Mouse (Mus musculus): ENCODE results near the gene Dpysl4. TPM values are rescaled to one million over a fixed set of nuclear protein-coding genes. Genes with fewer than 3 reads are reported as not detected.

The Dpysl4 gene
- total RNA-seq, 2 experiments from 2014 or later: 103 to 107 TPM

DNA sequence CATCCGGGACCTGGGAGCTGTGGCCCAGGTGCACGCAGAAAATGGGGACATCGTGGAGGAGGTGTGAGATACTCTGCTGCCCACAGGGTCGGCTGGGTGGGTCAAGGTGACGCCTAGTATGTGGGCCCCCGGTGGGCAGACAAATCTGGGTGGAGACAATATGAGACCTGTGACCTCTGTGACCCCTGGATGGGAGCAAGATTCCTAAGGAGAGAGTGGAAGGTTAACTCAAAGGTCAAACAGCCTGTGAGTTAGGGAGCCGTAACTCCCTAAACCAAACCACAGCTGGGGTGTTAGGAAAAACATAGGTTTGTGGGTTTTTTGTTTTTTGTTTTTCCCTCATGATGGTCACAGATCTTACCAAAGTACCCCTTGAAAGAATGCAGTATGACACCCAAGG is 8.0 kb downstream of the Dpysl4 start:
- intact Hi-C loops (cut with DNase I): no loop called here
- DNase-seq (ENCODE audit: low spot score in 2 of 2): no peak

DNA sequence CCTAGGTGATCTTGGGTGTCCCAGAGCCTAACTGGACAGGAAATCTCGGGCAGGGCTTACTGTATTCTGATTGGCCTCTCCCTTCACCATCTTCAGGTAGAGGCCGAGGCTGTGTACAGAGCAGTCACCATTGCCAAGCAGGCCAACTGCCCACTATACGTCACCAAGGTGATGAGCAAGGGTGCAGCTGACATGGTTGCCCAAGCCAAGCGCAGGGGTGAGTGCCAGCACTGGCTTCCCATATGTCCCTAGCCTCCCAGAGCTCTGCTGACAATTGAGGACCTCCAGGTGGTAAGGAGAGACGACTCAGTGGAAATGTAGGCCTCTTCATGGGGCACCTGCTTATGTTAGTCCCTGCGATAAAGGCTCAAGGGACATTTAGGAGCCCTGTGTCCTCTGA is 9.0 kb downstream of the Dpysl4 start:
- DNase-seq (ENCODE audit: low spot score in 2 of 2): no peak
- intact Hi-C loops (cut with DNase I): no loop called here

DNA sequence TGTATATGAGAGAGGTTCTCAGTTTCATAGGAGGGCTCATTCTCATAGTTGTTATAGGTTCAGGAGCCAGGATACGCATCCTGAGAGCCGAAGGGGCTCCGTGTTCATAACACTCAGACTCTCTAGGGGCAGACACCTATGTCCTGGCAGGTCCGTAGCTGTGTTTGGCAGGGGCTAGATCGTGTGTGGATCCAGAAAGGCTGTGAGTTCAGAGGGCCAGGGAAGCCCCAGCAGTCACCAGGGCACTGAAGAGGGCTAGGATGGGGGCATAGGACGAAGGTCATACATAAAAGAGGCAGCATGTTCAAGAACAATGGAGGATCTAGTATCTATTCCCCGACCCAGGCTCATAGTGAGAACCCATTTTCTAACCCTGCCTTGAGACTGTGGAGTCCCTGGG is 9.5 kb downstream of the Dpysl4 start:
- intact Hi-C loops (cut with DNase I): no loop called here
- no peak for DNase-seq (ENCODE audit: low spot score in 2 of 2)

DNA sequence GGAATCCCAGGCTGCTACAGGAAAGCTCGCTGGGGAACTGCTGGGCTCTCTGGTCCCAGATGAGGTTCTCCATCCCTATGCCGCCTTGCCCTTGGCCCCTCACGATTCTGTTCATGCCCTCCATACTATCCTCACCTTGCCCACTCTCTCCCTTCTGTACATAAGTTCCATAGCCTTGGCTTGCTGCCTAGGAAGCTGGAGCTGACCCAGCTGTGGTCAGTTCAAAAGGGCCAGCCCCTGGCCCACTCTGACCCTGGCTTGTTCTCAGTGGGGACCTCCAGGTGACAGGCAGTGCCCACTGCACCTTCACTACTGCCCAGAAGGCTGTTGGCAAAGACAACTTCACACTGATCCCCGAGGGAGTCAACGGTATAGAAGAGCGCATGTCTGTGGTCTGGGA is 10.6 kb downstream of the Dpysl4 start:
- intact Hi-C loops (cut with DNase I): no loop called here
- DNase-seq (ENCODE audit: low spot score in 2 of 2): no peak

DNA sequence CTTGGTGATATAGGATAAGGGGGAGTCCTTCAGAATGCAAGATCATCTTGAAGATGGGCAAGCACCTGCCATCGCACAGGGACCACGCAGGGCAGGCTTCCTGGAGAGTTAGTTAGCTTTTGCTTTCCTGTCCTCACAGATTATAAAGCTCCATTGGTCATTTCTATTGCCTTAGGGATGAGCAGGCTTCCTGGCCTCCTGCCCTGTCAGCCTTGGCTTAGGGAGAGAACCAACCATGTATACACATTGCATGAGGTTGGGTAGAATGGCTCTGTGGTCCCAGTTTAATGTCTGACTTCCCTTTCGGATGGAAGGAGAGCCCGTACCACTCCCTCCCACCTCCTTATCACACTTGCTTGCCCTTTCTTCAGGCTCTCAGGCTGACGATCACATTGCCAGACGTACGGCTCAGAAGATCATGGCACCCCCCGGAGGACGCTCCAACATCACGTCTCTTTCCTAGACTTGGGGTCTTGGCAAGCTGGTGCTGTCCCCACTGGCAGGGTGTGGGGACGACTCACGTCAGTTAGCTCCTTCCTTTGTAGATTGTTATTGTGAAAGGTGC is 14.8 kb downstream of the Dpysl4 start:
- intact Hi-C loops (cut with DNase I): no loop called here
- no peak for DNase-seq (ENCODE audit: low spot score in 2 of 2)

DNA sequence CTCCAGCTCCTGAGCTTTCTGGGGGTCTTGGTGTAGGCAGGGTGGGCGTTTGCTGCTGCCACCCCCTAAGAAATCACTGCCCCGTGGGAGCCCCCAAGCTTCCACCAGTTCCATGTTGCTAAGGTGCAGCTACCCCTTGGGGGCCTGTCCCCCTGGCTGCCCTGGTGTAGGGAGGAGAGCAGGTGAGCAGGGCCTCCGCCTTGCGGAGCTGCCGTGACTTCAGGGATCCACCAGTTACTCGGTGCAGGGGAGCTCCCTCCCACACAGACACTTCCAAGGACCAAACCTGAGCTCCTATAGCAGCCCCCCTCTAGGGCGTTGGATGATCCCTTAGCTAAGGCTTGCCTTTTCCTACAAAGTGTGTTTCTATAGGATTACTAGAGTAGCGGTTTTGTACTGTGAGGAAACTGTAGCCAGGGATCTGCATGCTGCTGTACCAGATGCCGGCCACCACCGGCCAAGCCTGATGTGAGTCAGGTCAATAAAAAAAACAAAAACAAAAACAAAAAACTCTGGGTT is 15.5 kb downstream of the Dpysl4 start:
- peak in 1 of 2 experiments; percentile 65 for DNase-seq (ENCODE audit: low spot score in 2 of 2)
- intact Hi-C loops (cut with DNase I): no loop called here

DNA sequence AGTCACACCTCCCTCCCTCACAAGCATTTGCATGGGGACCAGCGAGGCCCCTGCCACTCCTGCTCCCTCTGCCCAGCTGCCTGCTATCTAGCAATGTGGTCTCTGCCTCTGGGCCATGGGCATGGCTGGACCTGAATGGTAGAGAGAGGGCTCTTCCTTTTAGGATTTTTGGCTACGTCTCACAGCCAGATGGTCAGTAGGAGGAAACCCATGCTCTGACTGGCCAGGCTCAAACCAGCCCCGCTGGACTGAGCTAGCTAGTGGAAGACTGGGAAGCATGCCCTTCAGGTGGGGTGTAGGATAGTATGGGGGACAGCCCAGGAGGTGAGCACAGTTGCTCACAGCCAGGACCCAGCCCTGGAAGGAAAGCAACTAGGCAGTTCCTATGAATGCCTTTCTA is 16.0 kb downstream of the Dpysl4 start:
- intact Hi-C loops (cut with DNase I): no loop called here
- peak in 1 of 2 experiments; percentile 50 for DNase-seq (ENCODE audit: low spot score in 2 of 2)

DNA sequence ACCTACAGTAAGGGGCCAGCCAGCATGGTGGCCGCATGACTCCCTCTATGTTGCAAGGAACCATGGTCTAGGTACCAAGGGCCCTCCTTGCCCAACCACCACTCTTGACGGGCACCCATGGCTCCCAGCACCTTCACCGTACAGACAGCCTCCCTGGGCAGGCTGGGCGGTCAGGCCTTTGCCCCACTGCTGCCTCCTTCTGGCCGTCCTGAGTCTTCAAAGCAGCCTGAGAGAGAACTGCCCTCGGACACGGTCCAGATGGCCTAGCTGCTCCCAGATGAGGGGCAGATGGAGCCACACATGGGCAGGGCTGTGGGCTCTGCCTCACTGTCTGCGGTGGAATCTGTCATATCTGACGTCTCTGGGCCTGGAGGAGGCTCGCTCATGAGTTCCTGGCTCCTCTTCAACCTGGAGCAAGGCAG is 18.2 kb downstream of the Dpysl4 start:
- intact Hi-C loops (cut with DNase I): no loop called here
- no peak for DNase-seq (ENCODE audit: low spot score in 2 of 2)

DNA sequence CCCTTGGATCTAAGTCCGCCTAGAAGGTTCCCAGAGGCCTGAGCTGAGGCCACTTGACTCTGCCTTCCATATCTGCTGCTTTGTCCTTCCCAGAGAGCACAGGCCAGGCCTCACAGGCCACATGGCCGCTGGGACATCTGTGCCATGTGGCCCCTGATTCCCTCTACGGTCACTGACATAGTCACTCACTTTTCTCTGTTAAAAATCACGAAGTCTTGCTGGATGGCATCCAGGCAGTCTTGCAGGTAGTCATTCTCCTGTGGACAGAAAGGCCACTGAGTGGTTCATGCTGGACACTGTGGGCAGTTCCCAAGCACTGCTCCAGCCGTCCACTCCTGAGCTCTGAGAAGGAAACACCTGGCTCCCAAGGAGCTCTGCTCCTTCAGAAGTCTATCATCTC is 19.3 kb downstream of the Dpysl4 start:
- DNase-seq (ENCODE audit: low spot score in 2 of 2): no peak
- intact Hi-C loops (cut with DNase I): no loop called here

DNA sequence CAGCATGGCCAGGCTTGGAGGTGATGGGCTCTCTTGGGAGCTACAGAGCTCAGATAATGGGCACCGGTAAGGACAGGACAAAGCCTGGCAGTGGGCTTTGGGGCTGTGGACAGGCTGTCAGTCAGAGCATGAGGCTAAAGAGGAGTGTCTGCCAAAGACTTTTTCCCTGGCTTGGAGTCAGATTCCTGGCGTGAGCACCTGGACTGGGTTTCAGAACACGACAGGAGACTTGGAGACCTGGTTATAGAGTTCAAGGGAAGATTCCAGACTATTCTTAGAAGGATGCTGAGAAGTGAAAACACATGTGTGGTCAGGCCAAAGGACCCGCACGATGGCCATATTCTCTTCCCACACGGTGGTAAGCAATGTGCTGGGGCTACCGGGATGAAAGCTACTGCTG is 19.9 kb downstream of the Dpysl4 start:
- intact Hi-C loops (cut with DNase I): no loop called here
- DNase-seq (ENCODE audit: low spot score in 2 of 2): no peak

DNA sequence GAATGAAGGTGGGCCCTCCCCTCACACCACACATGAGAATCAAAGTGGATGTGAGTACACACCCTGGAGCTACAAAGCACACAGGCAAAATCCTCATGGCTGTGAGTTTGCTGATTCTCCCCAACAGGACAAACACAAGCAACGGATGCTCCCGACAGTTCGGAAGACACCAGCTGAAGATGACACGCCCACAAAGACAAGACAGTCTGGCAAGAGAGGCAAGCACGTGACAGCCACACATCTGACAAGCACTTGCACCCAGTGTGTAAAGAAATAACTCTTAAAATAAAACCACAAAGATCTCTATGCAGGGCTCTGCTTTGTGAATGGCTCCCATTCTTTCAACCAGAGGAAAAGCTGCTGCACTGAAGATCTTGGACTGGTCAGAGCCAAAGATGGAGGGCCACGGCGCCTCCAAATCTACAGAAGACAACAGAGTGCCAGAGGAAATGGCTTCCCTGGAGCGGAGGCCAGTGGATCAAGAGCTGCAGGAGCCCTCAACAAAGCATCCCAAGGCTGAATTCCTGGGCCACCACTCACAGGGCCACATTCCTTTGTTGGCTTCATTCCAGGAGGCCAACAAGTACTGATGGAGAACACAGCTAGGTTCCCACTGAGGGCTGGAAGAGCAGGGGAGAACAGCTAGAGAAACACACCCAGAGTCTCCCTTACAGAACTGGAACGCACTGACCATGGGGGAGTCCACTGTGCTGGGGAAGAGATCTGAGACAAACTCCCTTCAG is 22.3 kb downstream of the Dpysl4 start:
- peak; percentile 54 to 67 for DNase-seq (ENCODE audit: low spot score in 2 of 2)

DNA sequence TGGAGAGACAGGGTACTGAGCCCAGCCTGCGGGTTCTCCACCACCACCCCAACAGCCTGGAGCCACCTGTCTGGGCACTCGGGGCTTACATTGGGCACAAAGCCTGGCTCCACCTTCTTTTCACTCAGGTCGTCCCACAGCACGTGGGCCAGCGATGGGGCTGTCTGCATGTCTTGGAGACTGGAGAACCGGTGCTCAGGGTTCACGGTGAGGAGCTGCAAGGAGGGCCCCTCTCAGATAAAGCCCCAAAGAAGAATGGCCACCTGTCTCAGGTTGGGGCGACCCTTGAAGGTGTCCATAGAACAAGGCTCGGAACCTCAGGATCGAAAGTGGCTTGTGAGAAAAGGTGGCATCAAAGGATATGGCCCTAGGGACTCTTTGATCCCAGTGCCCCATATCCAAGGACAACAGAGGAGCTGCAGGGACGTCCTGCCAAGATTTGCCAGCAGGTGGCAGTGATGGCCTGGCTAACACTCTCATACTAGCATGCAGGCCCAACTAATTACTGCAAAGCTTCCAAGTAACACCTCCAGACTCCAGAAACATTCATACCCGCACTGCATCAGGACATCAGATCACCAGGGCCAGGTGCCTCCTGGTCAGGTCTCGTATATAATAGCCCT is 33.5 kb downstream of the Dpysl4 start:
- intact Hi-C loops (cut with DNase I): no loop called here
- DNase-seq (ENCODE audit: low spot score in 2 of 2): peak; percentile 90

More for the DNA sequence above, 22.3 kb downstream of the Dpysl4 start:
- intact Hi-C loops (cut with DNase I): no loop called here

DNA sequence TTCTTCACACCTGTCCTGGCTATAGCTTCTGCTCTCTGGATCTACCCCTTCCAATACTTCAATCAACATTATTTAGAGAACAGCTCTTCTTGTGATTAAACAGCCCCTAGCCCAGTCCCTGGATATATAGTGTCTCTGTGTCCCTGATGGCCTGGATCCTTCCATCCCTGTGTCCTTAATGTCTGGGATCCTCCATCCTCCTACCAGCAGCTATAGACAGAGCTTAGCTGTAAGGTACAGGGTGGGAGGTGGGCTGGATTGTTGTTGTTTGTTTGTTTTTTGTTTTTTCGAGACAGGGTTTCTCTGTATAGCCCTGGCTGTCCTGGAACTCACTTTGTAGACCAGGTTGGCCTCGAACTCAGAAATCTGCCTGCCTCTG is 34.0 kb downstream of the Dpysl4 start:
- intact Hi-C loops (cut with DNase I): loop anchor here (5.0 to 10.0 kb wide), 2 partner anchors 78 to 175 kb away; no protein-coding TSS in a partner anchor
- no peak for DNase-seq (ENCODE audit: low spot score in 2 of 2)

DNA sequence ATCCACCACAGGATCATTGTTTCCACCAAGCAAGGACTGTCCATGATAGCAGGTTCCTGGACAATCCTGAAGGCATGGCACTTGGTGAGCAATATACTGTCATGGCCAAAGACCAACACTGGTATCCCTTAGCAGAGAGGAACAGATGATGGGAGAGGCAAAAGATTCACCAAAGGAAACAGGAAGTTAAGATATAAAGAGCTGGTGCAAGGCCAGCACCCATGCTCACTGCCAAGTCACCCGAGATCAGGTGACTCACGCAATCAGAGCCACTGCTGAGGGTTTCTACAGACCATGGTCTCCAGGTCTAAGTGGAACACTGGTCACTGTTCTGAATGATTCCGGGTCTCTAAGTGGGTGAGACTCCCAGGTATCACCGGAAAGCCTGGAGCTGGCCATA is 40.1 kb downstream of the Dpysl4 start:
- intact Hi-C loops (cut with DNase I): loop anchor here (10.0 kb wide), 1 partner anchor 169 kb away; no protein-coding TSS in a partner anchor
- DNase-seq (ENCODE audit: low spot score in 2 of 2): no peak

DNA sequence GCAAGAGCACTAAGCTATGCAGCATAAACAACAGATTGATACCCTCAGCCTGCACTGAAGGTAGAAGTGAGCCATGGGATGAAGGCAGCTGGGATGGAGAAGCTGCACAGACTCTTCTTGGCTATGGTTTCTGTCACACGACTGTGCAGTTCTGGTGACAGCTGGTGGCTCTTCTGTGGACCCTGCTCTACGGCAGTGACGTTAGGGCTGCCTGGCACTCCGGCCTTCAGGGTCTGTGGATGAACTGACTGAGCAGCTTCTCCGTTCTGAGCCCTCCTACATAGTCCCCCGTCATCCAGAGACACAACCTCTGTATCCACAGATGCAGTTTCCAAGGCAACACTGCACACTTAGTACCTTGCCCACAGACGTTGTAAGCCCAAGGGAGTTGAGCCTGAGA is 40.7 kb downstream of the Dpysl4 start:
- intact Hi-C loops (cut with DNase I): loop anchor here (10.0 kb wide), 1 partner anchor 168 kb away; no protein-coding TSS in a partner anchor
- DNase-seq (ENCODE audit: low spot score in 2 of 2): peak in 1 of 2 experiments; percentile 45

DNA sequence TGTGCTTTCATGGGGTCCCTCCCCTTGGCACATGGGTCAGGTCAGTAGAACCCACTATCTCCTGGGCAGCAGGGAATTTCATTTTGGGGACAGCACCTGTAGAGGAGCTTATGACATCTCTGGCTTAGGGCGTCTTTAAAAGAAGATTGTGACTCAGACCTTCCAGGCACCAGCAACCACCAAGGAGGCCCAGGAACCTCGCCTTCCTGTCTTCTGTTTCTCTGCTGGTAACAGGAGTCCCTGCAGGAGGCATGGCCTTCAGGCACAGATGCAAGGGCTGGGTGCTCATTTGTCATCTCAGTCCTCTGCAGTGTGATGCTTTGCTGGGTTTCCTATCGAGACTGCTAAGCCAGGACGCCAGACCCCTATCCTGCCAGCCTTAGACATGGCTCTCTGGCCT is 43.2 kb downstream of the Dpysl4 start:
- intact Hi-C loops (cut with DNase I): loop anchor here (10.0 kb wide), 1 partner anchor 166 kb away; no protein-coding TSS in a partner anchor
- DNase-seq (ENCODE audit: low spot score in 2 of 2): no peak

DNA sequence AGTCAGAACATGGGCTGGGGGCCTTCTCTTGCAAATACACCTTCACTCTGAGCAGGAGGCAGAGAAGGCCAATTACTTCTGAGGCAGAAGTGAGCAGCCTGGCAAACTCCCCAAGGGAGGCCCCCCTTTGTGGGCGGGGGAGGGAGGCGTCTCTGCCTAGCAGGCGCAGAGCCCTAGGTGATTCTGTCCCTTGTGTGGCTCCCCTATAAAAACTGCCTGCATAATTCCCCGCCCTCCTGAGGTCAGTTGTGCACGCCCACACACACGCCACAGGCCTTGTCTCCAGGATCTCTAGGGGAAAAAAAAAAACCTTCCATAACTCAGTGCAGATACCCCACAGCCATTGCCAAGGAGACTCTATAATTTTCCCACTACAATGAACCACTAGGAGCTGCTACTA is 44.6 kb downstream of the Dpysl4 start:
- DNase-seq (ENCODE audit: low spot score in 2 of 2): no peak
- intact Hi-C loops (cut with DNase I): no loop called here

DNA sequence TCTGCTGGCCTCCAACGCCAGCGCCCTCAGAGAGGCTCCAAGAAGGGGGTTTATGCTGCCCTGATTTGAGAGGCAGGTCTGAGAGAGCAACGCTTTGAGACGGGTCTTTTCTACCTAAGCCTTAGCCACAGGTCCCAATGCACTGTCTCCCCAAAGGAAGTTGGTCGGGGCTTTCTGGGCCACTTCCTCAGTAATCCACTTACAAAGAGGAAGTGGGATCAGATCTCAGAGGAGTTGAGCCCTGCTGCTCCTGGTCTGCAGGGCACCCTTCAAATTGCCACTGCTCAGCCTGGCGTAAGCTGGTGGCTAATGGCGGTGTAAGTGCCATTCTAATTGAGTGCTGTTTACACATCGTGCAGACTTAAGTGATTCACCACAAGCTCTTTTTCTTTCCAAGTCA is 45.7 kb downstream of the Dpysl4 start:
- intact Hi-C loops (cut with DNase I): no loop called here
- DNase-seq (ENCODE audit: low spot score in 2 of 2): no peak

DNA sequence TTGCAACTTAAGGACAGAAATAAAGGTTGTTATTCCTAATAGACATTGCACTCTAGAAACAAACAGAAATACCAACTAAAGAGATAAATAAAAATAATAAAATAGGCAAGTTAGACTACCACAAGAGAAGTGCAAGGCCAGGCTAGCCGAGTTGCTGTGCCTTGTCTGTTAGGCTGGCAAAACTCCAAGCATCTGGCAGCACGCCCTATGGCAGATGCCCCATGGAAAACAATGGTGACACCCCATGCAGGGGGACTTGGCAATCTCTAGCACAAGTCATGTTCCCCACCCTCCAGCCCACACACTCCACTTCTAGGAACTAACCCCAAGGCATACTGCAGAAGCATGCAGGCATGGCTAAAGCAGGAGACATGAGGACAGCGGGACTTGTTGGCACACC is 47.6 kb downstream of the Dpysl4 start:
- intact Hi-C loops (cut with DNase I): no loop called here
- peak in 1 of 2 experiments; percentile 41 for DNase-seq (ENCODE audit: low spot score in 2 of 2)

DNA sequence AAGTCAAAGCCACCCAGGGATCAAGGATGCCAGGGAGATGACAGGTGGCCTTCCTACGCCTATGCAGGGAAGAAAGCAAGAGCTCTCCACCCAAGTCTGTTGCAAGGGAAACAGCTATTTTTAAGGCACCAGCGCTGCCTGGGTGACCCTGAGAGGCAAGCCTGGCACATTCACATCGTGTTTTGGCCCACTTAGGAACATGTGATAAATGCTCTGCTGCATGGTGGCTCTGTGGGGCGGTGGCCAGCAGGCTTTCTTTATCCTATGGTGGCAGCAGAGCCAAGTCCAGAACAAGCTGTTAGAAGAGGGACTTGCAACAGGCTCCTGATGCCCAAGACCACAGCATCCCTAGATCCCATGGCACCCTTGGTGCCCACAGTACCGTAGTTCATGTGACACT is 49.4 kb downstream of the Dpysl4 start:
- DNase-seq (ENCODE audit: low spot score in 2 of 2): no peak

More for the DNA sequence above, 49.4 kb downstream of the Dpysl4 start:
- intact Hi-C loops (cut with DNase I): no loop called here

All from left cerebral cortex, postnatal 14 days (tissue).